Mouse (Mus musculus): ENCODE results near the gene H2-M10.2.
"Not testable (repeated sequence)": the region's sequence is repeated elsewhere in the genome, so short reads cannot be mapped to it uniquely, and the experiment has no call there.

The H2-M10.2 gene

GRCm38 (mm10) chr17:36252250-36252876 is 33.9 kb downstream of the H2-M10.2 start:
- no peak for DNase-seq

- DNase-seq, result no peak
Observed at GRCm38 (mm10) chr17:36248886-36249285, 37.4 kb downstream of the H2-M10.2 start.

GRCm38 (mm10) chr17:36245741-36246140 is 40.5 kb downstream of the H2-M10.2 start:
- no peak for DNase-seq

GRCm38 (mm10) chr17:36244031-36244430 is 42.3 kb downstream of the H2-M10.2 start:
- no peak for DNase-seq

GRCm38 (mm10) chr17:36240637-36241213 is 45.6 kb downstream of the H2-M10.2 start:
- DNase-seq, result no peak

GRCm38 (mm10) chr17:36237321-36237921 is 48.9 kb downstream of the H2-M10.2 start:
- no peak for DNase-seq

- DNase-seq, result not testable (repeated sequence)
Observed at GRCm38 (mm10) chr17:36235300-36235699, 51.0 kb downstream of the H2-M10.2 start.
